Mouse (Mus musculus) neutrophil, adult 59 days (primary cell): Measurements from ENCODE around the gene Olfr447. TPM values are rescaled to one million over a fixed set of nuclear protein-coding genes. Genes with fewer than 3 reads are reported as not detected.

Experiments used
- total RNA-seq, 2 experiments: library from RNA; stranded (reverse); gene quantifications; 1 replicate in 1 of 2; 2 replicates in 1 of 2; pipeline ENCODE4 v1.2.4; 2023

The Olfr447 gene
- total RNA-seq = not detected

DNA sequence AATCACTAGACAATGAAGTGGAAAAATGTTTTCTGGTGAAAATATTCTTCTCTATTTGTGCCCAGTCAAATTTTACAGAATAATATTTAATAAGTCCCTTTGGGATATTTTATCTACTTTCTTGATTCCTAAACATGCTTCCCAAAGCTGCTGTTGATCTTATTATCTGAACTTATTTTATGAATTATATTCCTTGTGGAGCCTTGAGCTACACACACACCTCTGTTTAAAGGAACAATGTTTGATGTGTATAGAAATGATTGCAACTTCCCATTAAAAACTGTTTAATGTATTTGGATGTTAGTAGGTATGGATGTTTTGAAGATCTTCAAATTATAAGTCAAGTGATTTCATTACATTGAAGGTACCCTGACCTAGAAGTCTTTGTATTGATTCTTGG is at the start of gene Olfr447:
Gene Olfr447, plus strand, starts transcription at position 301 of the 400 bp plus-strand sequence.

DNA sequence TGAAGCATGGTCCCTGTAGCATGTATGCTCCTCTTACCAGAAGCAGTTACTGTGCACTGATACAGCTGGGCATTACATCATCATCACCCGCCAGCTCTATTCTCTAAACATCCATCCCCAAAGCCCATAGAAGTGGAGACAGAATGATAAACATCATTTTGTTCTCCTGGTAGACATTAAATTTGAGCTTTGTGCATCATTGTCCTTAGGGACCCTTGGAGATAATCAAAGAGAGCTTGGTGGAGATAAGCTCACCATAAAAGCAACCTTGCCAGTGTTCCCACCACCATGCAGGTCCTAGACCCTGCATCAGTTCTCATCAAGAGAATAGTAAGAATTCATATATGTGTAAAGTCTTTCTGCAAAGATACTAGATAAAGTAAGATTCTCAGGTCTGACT is 18.5 kb upstream of the Olfr447 start, which contains the start of gene Olfr448:
Gene Olfr448, plus strand, starts transcription at position 301 of the 400 bp plus-strand sequence.

DNA sequence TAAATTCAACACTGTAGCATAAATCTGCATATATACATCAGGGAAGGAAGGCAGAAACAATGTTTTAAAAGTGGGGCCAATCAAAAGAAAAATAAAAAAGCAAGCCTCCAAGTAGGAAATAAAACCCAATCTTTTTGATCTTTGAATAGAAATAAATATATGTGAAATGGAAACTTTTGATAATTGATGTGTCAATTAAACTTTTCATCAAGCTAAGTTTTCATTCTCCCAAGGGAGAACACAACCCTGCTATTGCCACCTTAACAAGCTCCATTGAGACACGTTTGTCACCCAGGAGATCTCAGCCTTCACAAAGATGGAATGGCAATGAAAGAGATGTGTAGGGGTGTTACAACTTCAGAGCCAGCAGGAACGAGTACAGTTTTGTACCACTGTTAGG is 12.4 kb downstream of the Olfr447 start, which contains the start of gene Olfr446:
Gene Olfr446, plus strand, starts transcription at position 301 of the 400 bp plus-strand sequence.

DNA sequence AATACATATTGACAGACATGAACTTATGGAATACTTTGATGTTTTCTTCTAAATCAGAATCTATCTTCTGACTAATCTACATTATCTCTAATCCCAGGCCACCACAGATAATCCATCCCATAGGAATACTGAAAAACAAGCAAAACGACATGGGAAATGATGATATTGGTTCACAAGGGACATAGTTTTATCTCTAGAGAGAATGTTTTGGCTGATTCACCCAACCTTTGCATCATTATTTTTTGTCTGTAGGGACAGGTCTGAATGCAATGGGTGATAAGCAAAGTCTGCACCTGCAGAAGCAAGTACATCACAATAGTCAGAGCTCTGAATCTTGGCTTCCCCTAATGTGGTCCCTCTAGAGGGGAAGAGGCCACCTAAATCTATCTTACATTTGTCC is 40.1 kb downstream of the Olfr447 start, which contains the start of gene Olfr444:
Gene Olfr444, plus strand, starts transcription at position 301 of the 400 bp plus-strand sequence.

Other genes with a start within 250 kb of the Olfr447 start
- under 1 TPM in 1 of 2 experiments, not detected in 1; 0.18 TPM for gene Tcaf1, start 198.8 kb upstream of the Olfr447 start, total RNA-seq
- gene Olfr453, start 169.5 kb upstream of the Olfr447 start, total RNA-seq = not detected
- gene Olfr38, start 152.5 kb upstream of the Olfr447 start, total RNA-seq = not detected
- gene Olfr452, start 123.8 kb upstream of the Olfr447 start, total RNA-seq = not detected
- gene Olfr450, start 96.9 kb upstream of the Olfr447 start, total RNA-seq = not detected
- not detected for gene Olfr449, start 74.5 kb upstream of the Olfr447 start, total RNA-seq
- gene Olfr448, start 18.4 kb upstream of the Olfr447 start, total RNA-seq = not detected
- gene Olfr446, start 12.5 kb downstream of the Olfr447 start, total RNA-seq = not detected
- not detected for gene Olfr444, start 40.2 kb downstream of the Olfr447 start, total RNA-seq
- not detected for gene Olfr441, start 197.5 kb downstream of the Olfr447 start, total RNA-seq
- gene Olfr237-ps1, start 237.7 kb downstream of the Olfr447 start, total RNA-seq = not detected